Mouse (Mus musculus) erythroblast, embryonic 14.5 days (primary cell): ENCODE measurements around the gene Axin2.

ENCODE experiments used
- GATA1 ChIP-seq: IDR thresholded peaks from 2 replicates; pipeline ENCODE4 v1.6.1; 2012; ENCODE audit warnings: low read length, inconsistent platforms, mixed read lengths
- TAL1 ChIP-seq: IDR thresholded peaks from 3 replicates; pipeline ENCODE4 v1.6.1; 2012; ENCODE audit warnings: low read length, inconsistent platforms, mixed read lengths

GRCm38 (mm10) chr11:108927093-108927444 lies 6.9 kb downstream of the Axin2 start:
- TF ChIP-seq GATA1, result no peak
- TF ChIP-seq TAL1, result no peak
